Mouse (Mus musculus) midbrain, embryonic 15.5 days (tissue): ENCODE data around the gene Olfr1420. TPM values are rescaled to one million over a fixed set of nuclear protein-coding genes. Genes with fewer than 3 reads are reported as not detected.
"Not testable (repeated sequence)": the region's sequence is repeated elsewhere in the genome, so short reads cannot be mapped to it uniquely, and the experiment has no call there.

Source experiments
- ATAC-seq: fragments of 200-750 bp; cut with Nextera tagmentation; replicated peaks from 2 replicates; pipeline ENCODE4 v1.8.0; 2017; ENCODE audit warnings: moderate TSS enrichment
- H3K27ac ChIP-seq: fragments of 300-500 bp; sonication (generic); 2 replicates; pipeline ENCODE4 v1.5.1; 2015; ENCODE audit warnings: mild to moderate bottlenecking, inconsistent platforms
- H3K27me3 ChIP-seq: fragments of 300-500 bp; sonication (generic); replicated peaks from 2 replicates; pipeline ENCODE4 v1.6.1; 2015; ENCODE audit warnings: inconsistent platforms
- H3K36me3 ChIP-seq: fragments of 300-500 bp; sonication (generic); replicated peaks from 2 replicates; pipeline ENCODE4 v1.6.1; 2015; ENCODE audit warnings: inconsistent platforms
- H3K4me1 ChIP-seq: fragments of 300-500 bp; sonication (generic); 2 replicates; pipeline ENCODE4 v1.6.1; 2015; ENCODE audit warnings: inconsistent platforms
- H3K4me2 ChIP-seq: fragments of 300-500 bp; sonication (generic); 2 replicates; pipeline ENCODE4 v1.6.1; 2015; ENCODE audit warnings: inconsistent platforms, mild to moderate bottlenecking, moderate library complexity
- H3K4me3 ChIP-seq: fragments of 300-500 bp; sonication (generic); 2 replicates; pipeline ENCODE4 v1.5.1; 2015; ENCODE audit warnings: mild to moderate bottlenecking, inconsistent platforms
- H3K9ac ChIP-seq: fragments of 300-500 bp; sonication (generic); 2 replicates; pipeline ENCODE4 v1.6.1; 2015; ENCODE audit warnings: mild to moderate bottlenecking, inconsistent platforms
- H3K9me3 ChIP-seq: fragments of 300-500 bp; sonication (generic); 2 replicates; pipeline ENCODE4 v1.6.1; 2016; ENCODE audit warnings: inconsistent platforms
- WGBS: fragments of 180-500 bp; shearing (Covaris S2); methylation state at CpG from one replicate; pipeline ENCODE4 v1.1.7; 2015; ENCODE audit warnings: mixed read lengths; 5-methylcytosine and 5-hydroxymethylcytosine counted together
- microRNA-seq: library from miRNA; unstranded; fragments of <30 nt; microRNA quantifications from one replicate; pipeline ENCODE4, GENCODE M21; 2016
- polyA plus RNA-seq: library from polyadenylated mRNA; unstranded; fragments of >200 nt; fragmentation: Nextera tagmentation; extraction: Ambion mirVana; gene quantifications from 2 replicates; pipeline ENCODE4 v1.2.1, GENCODE M21; 2015

The Olfr1420 gene
- polyA plus RNA-seq, 1 experiment from 2014 or later = not detected

DNA sequence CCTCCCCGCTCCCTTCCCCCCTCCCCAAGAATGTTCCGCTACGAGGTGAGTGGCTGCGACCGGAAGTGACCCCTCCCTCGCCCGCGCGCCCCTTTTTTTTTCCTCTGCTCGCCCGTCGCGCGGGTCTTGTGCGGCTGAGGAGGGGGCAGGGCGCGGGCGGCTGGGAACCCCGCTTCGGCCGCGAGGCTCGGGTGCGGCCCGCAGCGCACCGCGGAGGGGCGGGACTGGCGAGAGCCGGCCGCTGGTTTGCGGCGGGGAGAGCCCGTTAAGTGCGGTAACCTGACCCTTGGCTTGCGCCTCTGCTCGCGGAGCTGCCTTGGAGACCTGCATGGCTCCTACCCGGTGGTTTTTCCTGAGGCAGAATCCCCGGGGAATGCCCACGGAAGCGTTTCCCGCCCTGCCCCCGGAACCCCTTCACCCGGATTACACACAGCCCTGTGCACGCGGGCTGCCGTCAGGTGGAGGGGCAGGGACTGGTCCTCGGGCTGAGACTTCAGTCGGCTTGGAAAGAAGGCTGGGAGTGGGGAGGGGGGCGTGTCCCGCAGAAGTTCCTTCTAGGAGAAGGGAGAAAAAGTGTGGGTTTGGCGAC lies 26.3 kb downstream of the Olfr1420 start:
- H3K27me3 ChIP-seq = no peaks in the 10 kb centered on the region
- WGBS = under 1% methylated on average over 47 of the region's 54 CpGs
- H3K9me3 ChIP-seq = no peaks in the 10 kb centered on the region
- H3K4me1 ChIP-seq = peaks cover 28% of the 10 kb centered on the region
- peak overlapping the region; percentile 84 for H3K9ac ChIP-seq
- H3K4me2 ChIP-seq = peak overlapping the region; percentile 79
- peak overlapping the region; percentile 90 for H3K27ac ChIP-seq
- ATAC-seq = peak; percentile 80
- H3K36me3 ChIP-seq = peaks cover 3% of the 10 kb centered on the region; the same call in 1 of the 2 replicates
- peak overlapping the region; percentile 90 for H3K4me3 ChIP-seq

DNA sequence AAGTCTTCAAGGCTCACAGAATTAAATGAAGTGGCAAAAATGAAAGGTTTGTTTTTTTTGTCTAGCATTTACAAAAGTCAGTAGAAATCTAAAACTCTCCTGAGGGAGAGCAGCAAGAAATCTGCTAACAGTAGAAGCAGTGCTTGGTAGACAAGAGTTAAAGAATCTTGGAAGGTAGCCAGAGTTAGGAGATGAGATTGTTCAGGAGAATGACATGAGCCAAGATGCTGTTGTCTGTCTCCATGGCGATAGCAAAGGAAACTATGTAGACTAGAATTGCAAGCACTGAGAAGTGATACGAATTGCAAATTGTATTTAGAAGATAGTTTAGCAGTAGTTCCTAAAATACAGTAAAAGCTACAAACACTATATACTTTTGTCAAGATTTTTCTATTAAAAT lies 29.4 kb downstream of the Olfr1420 start:
- no peak overlapping the region for H3K4me3 ChIP-seq
- H3K9me3 ChIP-seq = no peaks in the 10 kb centered on the region
- no peak for ATAC-seq
- no peak overlapping the region for H3K4me2 ChIP-seq
- H3K27ac ChIP-seq = no peak overlapping the region
- no peaks in the 10 kb centered on the region for H3K27me3 ChIP-seq
- peaks cover 12% of the 10 kb centered on the region for H3K36me3 ChIP-seq
- H3K4me1 ChIP-seq = peaks cover 28% of the 10 kb centered on the region
- WGBS = 19% methylated on average over 2 of the region's 2 CpGs
- no peak overlapping the region for H3K9ac ChIP-seq

GRCm38 (mm10) chr19:11922068-11922467 lies 35.7 kb downstream of the Olfr1420 start:
- Histone ChIP-seq H3K27ac (no peak overlapping the region), H3K9me3 (no peaks in the 10 kb centered on the region), H3K4me2 (no peak overlapping the region), H3K27me3 (no peaks in the 10 kb centered on the region), H3K36me3 (peaks cover 54% of the 10 kb centered on the region), H3K4me1 (no peaks in the 10 kb centered on the region), H3K4me3 (no peak overlapping the region), H3K9ac (no peak overlapping the region)
- no peak for ATAC-seq
- WGBS = 91% methylated on average over 1 of the region's 1 CpGs

GRCm38 (mm10) chr19:11922515-11922914 lies 36.1 kb downstream of the Olfr1420 start:
- not testable (repeated sequence) for H3K9me3 ChIP-seq, H3K4me1 ChIP-seq, H3K27me3 ChIP-seq, ATAC-seq, H3K27ac ChIP-seq, H3K4me2 ChIP-seq, H3K9ac ChIP-seq, H3K4me3 ChIP-seq
- peaks cover 58% of the 10 kb centered on the region for H3K36me3 ChIP-seq
- 97% methylated on average over 2 of the region's 2 CpGs for WGBS

DNA sequence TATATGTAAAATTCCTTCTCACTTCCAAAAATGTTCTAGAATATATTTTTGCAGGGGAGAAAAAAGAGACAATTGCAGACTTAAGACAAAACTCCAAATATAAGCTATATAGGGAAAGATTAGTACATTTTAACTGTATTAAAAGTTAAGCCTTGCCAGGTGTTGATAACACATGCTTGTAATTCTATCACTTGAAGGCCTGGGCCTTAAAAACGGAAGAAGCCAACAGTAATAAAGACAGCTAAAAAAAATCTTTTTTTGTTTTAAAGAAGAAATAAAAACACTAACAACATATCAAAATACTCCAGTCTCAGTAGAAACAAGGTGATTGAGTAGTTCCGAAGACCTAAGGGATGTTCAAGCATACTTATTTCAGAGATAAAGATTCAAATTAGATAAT lies 40.0 kb downstream of the Olfr1420 start:
- no peak for ATAC-seq
- Histone ChIP-seq H3K4me2 (no peak overlapping the region), H3K27me3 (no peaks in the 10 kb centered on the region), H3K4me3 (no peak overlapping the region), H3K4me1 (no peaks in the 10 kb centered on the region), H3K36me3 (peaks cover 71% of the 10 kb centered on the region), H3K9ac (no peak overlapping the region), H3K9me3 (no peaks in the 10 kb centered on the region), H3K27ac (no peak overlapping the region)
- 96% methylated on average over 2 of the region's 2 CpGs for WGBS

GRCm38 (mm10) chr19:11928025-11928748 lies 41.8 kb downstream of the Olfr1420 start:
- H3K36me3 ChIP-seq = peaks cover 72% of the 10 kb centered on the region
- H3K9ac ChIP-seq = no peak overlapping the region
- no peak overlapping the region for H3K4me2 ChIP-seq
- no peak for ATAC-seq
- H3K4me3 ChIP-seq = no peak overlapping the region
- no peak overlapping the region for H3K27ac ChIP-seq
- no peaks in the 10 kb centered on the region for H3K4me1 ChIP-seq
- WGBS = 94% methylated on average over 4 of the region's 4 CpGs
- H3K9me3 ChIP-seq = no peaks in the 10 kb centered on the region
- no peaks in the 10 kb centered on the region for H3K27me3 ChIP-seq

- H3K4me2 ChIP-seq, H3K9ac ChIP-seq, H3K4me1 ChIP-seq, H3K4me3 ChIP-seq, H3K27ac ChIP-seq, H3K9me3 ChIP-seq, H3K27me3 ChIP-seq, ATAC-seq: not testable (repeated sequence)
- WGBS = 94% methylated on average over 9 of the region's 9 CpGs
- peaks cover 30% of the 10 kb centered on the region for H3K36me3 ChIP-seq
These were observed 60.1 kb downstream of the Olfr1420 start for GRCm38 (mm10) chr19:11946460-11946859.

Small RNAs within 50 kb of the gene (microRNA-seq; reads per million reads assigned to microRNA genes)
- gene Mir6994 = 14.2 reads per million, percentile 32 among the genes with 10 or more reads in this experiment

Other genes with a start within 250 kb of the Olfr1420 start
- not detected in 2 replicates for gene Ms4a3, start 245.7 kb upstream of the Olfr1420 start, polyA plus RNA-seq
- not detected in 2 replicates for gene Oosp2, start 226.0 kb upstream of the Olfr1420 start, polyA plus RNA-seq
- gene Oosp1, start 195.4 kb upstream of the Olfr1420 start, polyA plus RNA-seq = not detected in 2 replicates
- not detected in 2 replicates for gene Oosp3, start 189.5 kb upstream of the Olfr1420 start, polyA plus RNA-seq
- gene Gif, start 139.0 kb upstream of the Olfr1420 start, polyA plus RNA-seq = not detected in 2 replicates
- 40.9 and 42.7 TPM in 2 replicates for gene Mrpl16, start 116.2 kb upstream of the Olfr1420 start, polyA plus RNA-seq
- 28.9 and 34.2 TPM in 2 replicates for gene Stx3, start 67.2 kb upstream of the Olfr1420 start, polyA plus RNA-seq
- 0.09 TPM in 1 of 2 replicates, not detected in the other for gene Olfr1417, start 47.3 kb upstream of the Olfr1420 start, polyA plus RNA-seq
- not detected in 2 replicates for gene Olfr1418, start 25.5 kb upstream of the Olfr1420 start, polyA plus RNA-seq
- gene Olfr1419, start 11.5 kb upstream of the Olfr1420 start, polyA plus RNA-seq = 0.05 TPM in 1 of 2 replicates, not detected in the other
- gene Patl1, start 25.8 kb downstream of the Olfr1420 start, polyA plus RNA-seq = 17.5 and 19.1 TPM in 2 replicates
- gene Osbp, start 79.4 kb downstream of the Olfr1420 start, polyA plus RNA-seq = 3.9 and 4.0 TPM in 2 replicates
- not detected in 2 replicates for gene Olfr1423, start 154.8 kb downstream of the Olfr1420 start, polyA plus RNA-seq
- gene Olfr1424, start 176.1 kb downstream of the Olfr1420 start, polyA plus RNA-seq = not detected in 2 replicates
- gene Olfr1425, start 191.2 kb downstream of the Olfr1420 start, polyA plus RNA-seq = not detected in 2 replicates
- not detected in 2 replicates for gene Olfr1426, start 205.4 kb downstream of the Olfr1420 start, polyA plus RNA-seq
- gene Olfr1427, start 216.8 kb downstream of the Olfr1420 start, polyA plus RNA-seq = not detected in 2 replicates
- not detected in 2 replicates for gene Olfr1428, start 229.3 kb downstream of the Olfr1420 start, polyA plus RNA-seq
- gene Olfr76, start 236.6 kb downstream of the Olfr1420 start, polyA plus RNA-seq = not detected in 2 replicates